Comparison of ENCODE assay signal across 8 mouse cellular contexts in the genomic region with DNA sequence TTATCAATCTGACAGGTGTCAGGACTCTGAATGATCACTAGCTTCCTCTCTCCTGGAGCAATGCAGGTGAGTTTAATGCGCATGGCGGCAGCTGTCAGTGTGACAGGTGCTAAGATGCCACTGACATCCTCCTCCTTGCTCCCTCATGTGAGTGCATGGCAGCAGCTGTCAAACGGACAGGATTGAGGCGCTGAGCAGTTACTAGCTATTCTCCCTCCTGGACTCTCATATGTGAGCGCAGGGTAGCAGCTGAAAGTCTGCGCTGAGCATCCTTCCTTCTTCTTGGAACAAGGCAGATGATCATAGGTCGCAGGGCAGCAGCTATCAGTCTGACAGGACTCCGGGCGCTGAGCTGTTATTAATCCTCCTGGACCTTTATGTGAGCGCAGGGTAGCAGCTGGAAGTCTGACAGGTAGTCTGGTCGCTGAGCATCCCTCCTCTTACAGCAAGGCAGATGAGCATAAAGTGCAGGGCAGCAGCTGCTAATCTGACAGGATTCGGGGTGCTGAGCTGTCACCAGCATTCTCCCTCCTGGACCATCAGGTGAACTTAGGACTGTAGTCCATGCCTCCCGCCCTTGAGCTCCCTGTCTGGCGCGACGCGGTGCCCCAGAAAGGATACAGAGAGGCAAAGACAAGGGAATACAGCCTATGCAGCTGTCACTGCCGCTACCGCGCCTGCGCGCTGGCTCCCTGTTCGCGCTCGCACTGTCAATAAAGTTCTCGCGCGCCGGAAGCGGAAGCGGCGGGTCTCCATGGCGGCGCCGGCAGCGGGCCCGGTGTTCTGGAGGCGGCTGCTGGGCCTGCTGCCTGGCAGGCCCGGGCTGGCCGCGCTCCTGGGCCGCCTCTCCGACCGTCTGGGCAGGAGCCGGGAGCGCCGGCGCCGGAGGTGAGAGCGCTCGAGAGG. TPM values are rescaled to one million over a fixed set of nuclear protein-coding genes. Genes with fewer than 3 reads are reported as not detected.
DNase-seq lines count a peak whose midpoint lies in the region; ATAC-seq and TF ChIP-seq lines count a peak whose summit lies in the region.

TSS of gene Pgs1 (plus strand) at position 167 of the 906 bp plus-strand sequence.

- H3K4me1 ChIP-seq in forebrain, embryonic 15.5 days, result peaks cover 34% of the 10 kb centered on the region
- peaks cover 20% of the 10 kb centered on the region for H3K4me1 ChIP-seq in lung, adult 2 months (ENCODE audit: control insufficient read depth, insufficient read depth, low read length)
- peaks cover 49% of the 10 kb centered on the region for H3K4me1 ChIP-seq in neural tube, embryonic 15.5 days

- H3K9me3 ChIP-seq in forebrain, embryonic 15.5 days, result no peaks in the 10 kb centered on the region
- no peaks in the 10 kb centered on the region for H3K9me3 ChIP-seq in neural tube, embryonic 15.5 days (replicated peaks)

- H3K27me3 ChIP-seq in forebrain, embryonic 15.5 days, result no peaks in the 10 kb centered on the region
- no peaks in the 10 kb centered on the region for H3K27me3 ChIP-seq in neural tube, embryonic 15.5 days (replicated peaks)

- peak; percentile 86; the same call in 1 of the 2 replicates for TF ChIP-seq POLR2A in lung, adult 2 months (IDR thresholded peaks at IDR 0.05; ENCODE audit: borderline replicate concordance, extremely low read depth, low read depth, low read length)

- H3K9ac ChIP-seq in forebrain, embryonic 15.5 days (replicated peaks), result peak within 1 kb of the TSS; percentile 82
- peak within 1 kb of the TSS; percentile 90 for H3K9ac ChIP-seq in neural tube, embryonic 15.5 days (replicated peaks)

- H3K27ac ChIP-seq in forebrain, embryonic 15.5 days (replicated peaks), result peak within 1 kb of the TSS; percentile 89
- peak within 1 kb of the TSS; percentile 94 for H3K27ac ChIP-seq in neural tube, embryonic 15.5 days (replicated peaks)

- intact Hi-C loops in heart, postnatal 14 days (cut with DNase I), result no loop called here

- H3K4me2 ChIP-seq in forebrain, embryonic 15.5 days (replicated peaks), result peak within 1 kb of the TSS; percentile 83
- peak within 1 kb of the TSS; percentile 87 for H3K4me2 ChIP-seq in neural tube, embryonic 15.5 days

- DNase-seq in ES-CJ7 (ENCODE audit: low read depth, low spot score), result peak; percentile 88
- peak; percentile 90 for DNase-seq in cerebellum, adult 11 months
- DNase-seq in heart, postnatal 14 days, result peak; percentile 96
- DNase-seq in large intestine, adult 2 months (ENCODE audit: low read depth, low spot score), result no peak
- peak; percentile 89 for DNase-seq in lung, adult 2 months
- DNase-seq in testis, postnatal 10 days (ENCODE audit: low spot score), result peak; percentile 93

- peak; percentile 93 for ATAC-seq in forebrain, embryonic 15.5 days (replicated peaks)
- ATAC-seq in neural tube, embryonic 15.5 days (ENCODE audit: low FRiP score), result peak; percentile 89

- WGBS in forebrain, embryonic 15.5 days, result 6% methylated on average over 51 of the region's 51 CpGs
- WGBS in large intestine, adult 2 months, result 6% methylated on average over 51 of the region's 51 CpGs
- 8% methylated on average over 43 of the region's 51 CpGs for WGBS in lung, adult 2 months
- WGBS in neural tube, embryonic 15.5 days, result 9% methylated on average over 37 of the region's 51 CpGs

- no peak for TF ChIP-seq CTCF in lung, adult 2 months (IDR thresholded peaks at IDR 0.05; ENCODE audit: insufficient read depth, low read length)

- H3K4me3 ChIP-seq in forebrain, embryonic 15.5 days, result peak within 1 kb of the TSS; percentile 82
- H3K4me3 ChIP-seq in lung, adult 2 months (replicated peaks; ENCODE audit: extremely low read depth, low read depth, low read length), result peak within 1 kb of the TSS; percentile 84
- H3K4me3 ChIP-seq in neural tube, embryonic 15.5 days (replicated peaks), result peak within 1 kb of the TSS; percentile 100

- H3K36me3 ChIP-seq in forebrain, embryonic 15.5 days, result no peaks in the 10 kb centered on the region
- H3K36me3 ChIP-seq in neural tube, embryonic 15.5 days, result no peaks in the 10 kb centered on the region

RNA-seq across cellular contexts. Expression of gene Pgs1, which starts in this region (rescaled TPM):
- polyA plus RNA-seq in forebrain, embryonic 15.5 days (2015; fragmentation: Nextera tagmentation; extraction: Ambion mirVana), result 52.9 and 54.3 TPM in 2 replicates
- 10 to 100 TPM; 20.5 to 22.3 TPM for total RNA-seq in heart, postnatal 14 days (2021)
- polyA plus RNA-seq in large intestine, adult 2 months (2012; rRNA removed), result 46.4 and 50.6 TPM in 2 replicates
- 83.2 and 104 TPM in 2 replicates for polyA plus RNA-seq in lung, adult 2 months (2012; rRNA removed)
- polyA plus RNA-seq in neural tube, embryonic 15.5 days (2015; fragmentation: Nextera tagmentation; extraction: Ambion mirVana), result 60.7 and 62.8 TPM in 2 replicates
